Mouse (Mus musculus): Measurements from ENCODE around the gene Srf. TPM values are rescaled to one million over a fixed set of nuclear protein-coding genes. Genes with fewer than 3 reads are reported as not detected.

Srf gene
- total RNA-seq, 1 experiment: 65.2 TPM

- H3K4me1 ChIP-seq (ENCODE audit: control insufficient read depth in 2 of 2, insufficient read depth in 2 of 2, low read length in 2 of 2, poor library complexity in 1 of 2): peaks cover 5 to 24% of the 10 kb centered on the region in 2 experiments
- H3K9me3 ChIP-seq (ENCODE audit: control insufficient read depth, insufficient read depth, low read depth, low read length): no peaks in the 10 kb centered on the region
- no peak overlapping the region for H3K4me3 ChIP-seq (ENCODE audit: insufficient read depth in 1 of 2, low read depth in 1 of 2, low read length in 2 of 2, poor library complexity in 1 of 2, severe bottlenecking in 1 of 2)
- no peak for DNase-seq (ENCODE audit: low read depth, low spot score)
- no peak overlapping the region for H3K27ac ChIP-seq (ENCODE audit: insufficient read depth, low read depth, low read length, poor library complexity, severe bottlenecking)
- TF ChIP-seq CHD2 (IDR thresholded peaks at IDR 0.05; ENCODE audit: low read depth, low read length): no peak
- no peak for TF ChIP-seq HCFC1 (IDR thresholded peaks at IDR 0.05; ENCODE audit: borderline replicate concordance, insufficient read depth, low read length)
- no peak for TF ChIP-seq MAFK (IDR thresholded peaks at IDR 0.05; ENCODE audit: insufficient read depth, low read depth, low read length)
- no peak for TF ChIP-seq ZNF384 (IDR thresholded peaks at IDR 0.05; ENCODE audit: low read depth, low read length)
- no peak overlapping the region for H3K9ac ChIP-seq (ENCODE audit: insufficient read depth, low read depth, low read length, poor library complexity, severe bottlenecking)
- peaks cover 24% of the 10 kb centered on the region for H3K36me3 ChIP-seq (ENCODE audit: control insufficient read depth, insufficient read depth, low read length, poor library complexity, severe bottlenecking)
- in situ Hi-C loops (cut with MboI; ENCODE audit: low sequenced_read_pairs in 2 of 2, unreplicated experiment in 2 of 2): no loop called here
Observed at GRCm38 (mm10) chr17:46550904-46551303, 5.1 kb downstream of the Srf start.

GRCm38 (mm10) chr17:46549642-46550041 is 6.3 kb downstream of the Srf start:
- peaks cover 5 to 26% of the 10 kb centered on the region in 2 experiments for H3K4me1 ChIP-seq (ENCODE audit: control insufficient read depth in 2 of 2, insufficient read depth in 2 of 2, low read length in 2 of 2, poor library complexity in 1 of 2)
- H3K4me3 ChIP-seq (ENCODE audit: insufficient read depth in 1 of 2, low read depth in 1 of 2, low read length in 2 of 2, poor library complexity in 1 of 2, severe bottlenecking in 1 of 2): no peak overlapping the region
- in situ Hi-C loops (cut with MboI; ENCODE audit: low sequenced_read_pairs in 2 of 2, unreplicated experiment in 2 of 2): no loop called here
- no peak overlapping the region for H3K9ac ChIP-seq (ENCODE audit: insufficient read depth, low read depth, low read length, poor library complexity, severe bottlenecking)
- no peaks in the 10 kb centered on the region for H3K9me3 ChIP-seq (ENCODE audit: control insufficient read depth, insufficient read depth, low read depth, low read length)
- no peak overlapping the region for H3K27ac ChIP-seq (ENCODE audit: insufficient read depth, low read depth, low read length, poor library complexity, severe bottlenecking)
- H3K36me3 ChIP-seq (ENCODE audit: control insufficient read depth, insufficient read depth, low read length, poor library complexity, severe bottlenecking): peaks cover 24% of the 10 kb centered on the region
- TF ChIP-seq ZC3H11A (IDR thresholded peaks at IDR 0.05; ENCODE audit: borderline replicate concordance, low read depth, low read length) (no peak), ZNF384 (IDR thresholded peaks at IDR 0.05; ENCODE audit: low read depth, low read length) (no peak), CHD2 (IDR thresholded peaks at IDR 0.05; ENCODE audit: low read depth, low read length) (no peak), MAFK (IDR thresholded peaks at IDR 0.05; ENCODE audit: insufficient read depth, low read depth, low read length) (no peak)
- DNase-seq (ENCODE audit: low read depth, low spot score): no peak

GRCm38 (mm10) chr17:46549193-46549592 is 6.8 kb downstream of the Srf start:
- H3K36me3 ChIP-seq (ENCODE audit: control insufficient read depth, insufficient read depth, low read length, poor library complexity, severe bottlenecking): peaks cover 24% of the 10 kb centered on the region
- H3K4me3 ChIP-seq (ENCODE audit: insufficient read depth in 1 of 2, low read depth in 1 of 2, low read length in 2 of 2, poor library complexity in 1 of 2, severe bottlenecking in 1 of 2): no peak overlapping the region
- no peak; the same call in 1 of the 2 replicates for TF ChIP-seq ZC3H11A (IDR thresholded peaks at IDR 0.05; ENCODE audit: borderline replicate concordance, low read depth, low read length)
- no peak for TF ChIP-seq MAFK (IDR thresholded peaks at IDR 0.05; ENCODE audit: insufficient read depth, low read depth, low read length)
- no peak for TF ChIP-seq CHD2 (IDR thresholded peaks at IDR 0.05; ENCODE audit: low read depth, low read length)
- TF ChIP-seq ZNF384 (IDR thresholded peaks at IDR 0.05; ENCODE audit: low read depth, low read length): no peak
- H3K27ac ChIP-seq (ENCODE audit: insufficient read depth, low read depth, low read length, poor library complexity, severe bottlenecking): no peak overlapping the region
- in situ Hi-C loops (cut with MboI; ENCODE audit: low sequenced_read_pairs in 2 of 2, unreplicated experiment in 2 of 2): no loop called here
- peaks cover 3 to 26% of the 10 kb centered on the region in 2 experiments for H3K4me1 ChIP-seq (ENCODE audit: control insufficient read depth in 2 of 2, insufficient read depth in 2 of 2, low read length in 2 of 2, poor library complexity in 1 of 2)
- no peaks in the 10 kb centered on the region for H3K9me3 ChIP-seq (ENCODE audit: control insufficient read depth, insufficient read depth, low read depth, low read length)
- no peak overlapping the region for H3K9ac ChIP-seq (ENCODE audit: insufficient read depth, low read depth, low read length, poor library complexity, severe bottlenecking)
- DNase-seq (ENCODE audit: low read depth, low spot score): peak; percentile 51

GRCm38 (mm10) chr17:46548741-46549140 is 7.2 kb downstream of the Srf start:
- no peak overlapping the region for H3K9ac ChIP-seq (ENCODE audit: insufficient read depth, low read depth, low read length, poor library complexity, severe bottlenecking)
- no peaks in the 10 kb centered on the region for H3K9me3 ChIP-seq (ENCODE audit: control insufficient read depth, insufficient read depth, low read depth, low read length)
- H3K27ac ChIP-seq (ENCODE audit: insufficient read depth, low read depth, low read length, poor library complexity, severe bottlenecking): no peak overlapping the region; the same call in 1 of the 2 replicates
- peaks cover 3 to 24% of the 10 kb centered on the region in 2 experiments; a peak in 3 of 4 replicates for H3K4me1 ChIP-seq (ENCODE audit: control insufficient read depth in 2 of 2, insufficient read depth in 2 of 2, low read length in 2 of 2, poor library complexity in 1 of 2)
- DNase-seq (ENCODE audit: low read depth, low spot score): no peak
- in situ Hi-C loops (cut with MboI; ENCODE audit: low sequenced_read_pairs in 2 of 2, unreplicated experiment in 2 of 2): no loop called here
- H3K4me3 ChIP-seq (ENCODE audit: insufficient read depth in 1 of 2, low read depth in 1 of 2, low read length in 2 of 2, poor library complexity in 1 of 2, severe bottlenecking in 1 of 2): no peak overlapping the region
- TF ChIP-seq CHD2 (IDR thresholded peaks at IDR 0.05; ENCODE audit: low read depth, low read length) (no peak), HCFC1 (IDR thresholded peaks at IDR 0.05; ENCODE audit: borderline replicate concordance, insufficient read depth, low read length) (no peak), MAFK (IDR thresholded peaks at IDR 0.05; ENCODE audit: insufficient read depth, low read depth, low read length) (no peak), ZC3H11A (IDR thresholded peaks at IDR 0.05; ENCODE audit: borderline replicate concordance, low read depth, low read length) (no peak), ZNF384 (IDR thresholded peaks at IDR 0.05; ENCODE audit: low read depth, low read length) (no peak)
- peaks cover 24% of the 10 kb centered on the region for H3K36me3 ChIP-seq (ENCODE audit: control insufficient read depth, insufficient read depth, low read length, poor library complexity, severe bottlenecking)

GRCm38 (mm10) chr17:46547923-46548322 is 8.1 kb downstream of the Srf start:
- Histone ChIP-seq H3K9me3 (ENCODE audit: control insufficient read depth, insufficient read depth, low read depth, low read length) (no peaks in the 10 kb centered on the region), H3K9ac (ENCODE audit: insufficient read depth, low read depth, low read length, poor library complexity, severe bottlenecking) (no peak overlapping the region), H3K27ac (ENCODE audit: insufficient read depth, low read depth, low read length, poor library complexity, severe bottlenecking) (no peak overlapping the region; the same call in 1 of the 2 replicates), H3K36me3 (ENCODE audit: control insufficient read depth, insufficient read depth, low read length, poor library complexity, severe bottlenecking) (peaks cover 24% of the 10 kb centered on the region), H3K4me1 (ENCODE audit: control insufficient read depth in 2 of 2, insufficient read depth in 2 of 2, low read length in 2 of 2, poor library complexity in 1 of 2) (peaks cover 3 to 25% of the 10 kb centered on the region in 2 experiments; a peak in 3 of 4 replicates), H3K4me3 (ENCODE audit: insufficient read depth in 1 of 2, low read depth in 1 of 2, low read length in 2 of 2, poor library complexity in 1 of 2, severe bottlenecking in 1 of 2) (no peak overlapping the region)
- TF ChIP-seq MAFK (IDR thresholded peaks at IDR 0.05; ENCODE audit: insufficient read depth, low read depth, low read length): no peak
- no peak for TF ChIP-seq ZNF384 (IDR thresholded peaks at IDR 0.05; ENCODE audit: low read depth, low read length)
- TF ChIP-seq CHD2 (IDR thresholded peaks at IDR 0.05; ENCODE audit: low read depth, low read length): peak; percentile 49; the same call in 1 of the 2 replicates
- TF ChIP-seq HCFC1 (IDR thresholded peaks at IDR 0.05; ENCODE audit: borderline replicate concordance, insufficient read depth, low read length): no peak
- in situ Hi-C loops (cut with MboI; ENCODE audit: low sequenced_read_pairs in 2 of 2, unreplicated experiment in 2 of 2): no loop called here
- DNase-seq (ENCODE audit: low read depth, low spot score): no peak

All from ES-E14 (cell line).